Mouse (Mus musculus): ENCODE measurements around the gene Scaf11.

DNA sequence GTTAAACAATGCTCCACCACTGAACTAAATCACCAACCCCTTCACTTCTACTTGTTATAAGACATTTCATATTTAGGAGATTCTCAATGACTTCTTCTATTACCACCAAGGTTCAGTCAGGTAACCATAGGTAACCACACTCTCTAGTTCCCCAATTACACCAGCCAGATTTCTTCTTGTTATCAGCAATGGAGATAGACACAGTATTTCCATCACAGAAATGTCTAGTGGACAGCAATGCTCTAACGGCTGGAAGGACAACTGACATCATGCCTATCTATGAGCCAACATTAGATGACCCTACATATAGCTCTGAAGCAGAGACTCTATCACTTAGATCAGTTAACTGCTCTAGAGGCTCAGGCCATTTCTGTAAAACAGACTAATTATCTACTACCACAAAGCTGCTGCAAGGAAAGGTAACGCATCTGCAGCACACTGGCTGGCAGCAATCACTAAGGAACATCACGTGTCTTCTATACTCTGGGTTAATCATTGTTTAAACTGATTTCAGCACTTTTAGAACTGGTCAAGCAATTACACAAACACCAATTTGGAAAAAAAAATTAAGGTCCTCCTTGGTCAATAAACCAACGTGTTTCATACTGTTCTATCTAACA, 4.9 kb downstream of the Scaf11 start:
- no peak for TF ChIP-seq CTCF (IDR thresholded peaks at IDR 0.05; ENCODE audit: low read depth, low read length)
- TF ChIP-seq EP300 (IDR thresholded peaks at IDR 0.05; ENCODE audit: insufficient read depth, low read depth, low read length) = no peak

All from ES-Bruce4 (cell line).